Mouse (Mus musculus) T-helper 1 cell (primary cell): Measurements from ENCODE around the gene Igdcc3.

ENCODE experiments used
- in situ Hi-C: fragments of 300-600 bp; cut with MboI, MseI; formaldehyde crosslinking; loops from one replicate; pipeline ENCODE4 v1.15.1; 2025; ENCODE audit warnings: high pct_unique_total_duplicates

The Igdcc3 gene

DNA sequence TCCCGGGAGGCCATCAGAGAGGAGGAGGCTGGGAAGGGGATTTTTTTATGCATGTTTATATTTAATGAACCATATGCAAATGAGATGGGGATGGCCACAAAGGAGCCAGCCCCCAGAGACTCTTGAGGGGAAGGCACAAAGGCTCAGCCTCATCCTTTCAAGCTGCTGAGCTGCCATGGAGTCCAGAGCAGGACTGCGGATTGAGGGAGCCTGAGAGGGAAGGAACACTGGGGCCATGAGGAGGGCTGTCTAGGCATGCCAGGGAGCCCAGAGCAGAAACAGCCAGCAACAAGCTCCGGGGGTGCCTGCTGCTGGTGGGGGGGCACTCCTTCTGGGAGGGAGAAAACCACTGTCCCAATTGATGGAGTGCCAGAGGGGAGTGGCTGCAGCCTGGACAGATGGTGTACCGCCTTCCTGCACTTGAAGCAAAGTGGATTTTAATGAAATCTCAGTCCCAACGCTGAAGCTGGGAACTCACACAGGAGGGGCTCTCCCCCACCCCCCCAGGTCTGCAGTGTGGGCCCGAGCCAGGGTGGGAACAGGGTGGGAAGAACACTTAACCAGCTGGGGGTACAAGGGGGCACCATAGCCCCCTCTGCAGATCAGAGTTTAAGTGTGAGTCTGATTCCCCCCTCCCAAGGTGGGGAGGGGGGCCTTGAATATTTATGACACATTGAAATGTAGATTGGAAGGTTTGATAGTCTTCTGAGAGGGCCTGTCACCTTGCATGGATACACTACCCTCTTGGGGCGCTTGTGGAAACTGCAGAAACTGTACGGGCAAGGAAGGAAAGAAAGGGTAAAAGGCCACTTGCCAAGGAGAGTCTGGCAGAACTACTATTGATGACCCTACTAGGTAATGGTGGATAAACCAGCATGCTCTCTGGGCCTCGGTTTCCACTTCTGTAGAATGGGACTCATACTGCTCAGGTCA, 35.2 kb downstream of the Igdcc3 start:
- in situ Hi-C loops: loop anchor here (5.0 kb wide), 1 partner anchor 44 kb away; no protein-coding TSS in a partner anchor

DNA sequence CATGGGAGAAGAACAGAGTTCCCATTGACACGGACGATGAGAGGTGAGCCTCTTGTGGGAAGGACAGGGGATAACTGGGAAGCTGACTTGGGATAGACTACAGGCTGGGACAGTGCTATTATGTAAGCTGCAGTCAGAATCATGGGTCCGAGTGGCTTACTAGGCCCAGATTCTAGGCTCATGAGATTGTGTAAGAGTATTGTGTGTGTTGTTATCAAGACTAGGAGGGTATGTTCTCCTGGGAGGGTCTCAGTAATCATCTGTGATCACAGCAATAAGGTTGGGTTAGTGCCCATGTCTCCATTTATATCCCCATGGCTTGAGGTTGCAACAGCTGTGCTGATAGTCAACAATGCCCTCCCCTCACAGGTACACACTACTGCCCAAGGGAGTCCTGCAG, 36.5 kb downstream of the Igdcc3 start:
- in situ Hi-C loops: loop anchor here (5.0 kb wide), 1 partner anchor 45 kb away; no protein-coding TSS in a partner anchor

DNA sequence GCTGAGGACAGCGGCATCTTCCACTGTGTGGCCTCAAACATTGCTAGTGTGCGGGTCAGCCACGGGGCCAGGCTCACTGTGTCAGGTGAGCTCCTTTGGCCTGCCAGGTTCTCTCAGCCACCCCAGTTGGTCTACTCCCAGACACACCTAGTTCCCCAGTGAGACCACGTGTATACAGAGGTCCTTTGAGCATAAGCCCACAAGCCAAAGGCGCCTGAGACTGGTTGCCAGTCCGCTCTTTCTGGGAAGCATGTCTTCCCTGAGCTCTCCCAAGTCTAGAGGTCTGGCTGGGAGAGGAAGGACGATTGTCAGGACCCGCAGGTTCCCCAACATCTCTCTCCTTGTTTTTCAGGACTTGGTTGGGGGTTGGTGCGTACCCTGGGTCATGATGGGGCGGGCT, 36.9 kb downstream of the Igdcc3 start:
- in situ Hi-C loops: loop anchor here (5.0 kb wide), 1 partner anchor 46 kb away; no protein-coding TSS in a partner anchor

DNA sequence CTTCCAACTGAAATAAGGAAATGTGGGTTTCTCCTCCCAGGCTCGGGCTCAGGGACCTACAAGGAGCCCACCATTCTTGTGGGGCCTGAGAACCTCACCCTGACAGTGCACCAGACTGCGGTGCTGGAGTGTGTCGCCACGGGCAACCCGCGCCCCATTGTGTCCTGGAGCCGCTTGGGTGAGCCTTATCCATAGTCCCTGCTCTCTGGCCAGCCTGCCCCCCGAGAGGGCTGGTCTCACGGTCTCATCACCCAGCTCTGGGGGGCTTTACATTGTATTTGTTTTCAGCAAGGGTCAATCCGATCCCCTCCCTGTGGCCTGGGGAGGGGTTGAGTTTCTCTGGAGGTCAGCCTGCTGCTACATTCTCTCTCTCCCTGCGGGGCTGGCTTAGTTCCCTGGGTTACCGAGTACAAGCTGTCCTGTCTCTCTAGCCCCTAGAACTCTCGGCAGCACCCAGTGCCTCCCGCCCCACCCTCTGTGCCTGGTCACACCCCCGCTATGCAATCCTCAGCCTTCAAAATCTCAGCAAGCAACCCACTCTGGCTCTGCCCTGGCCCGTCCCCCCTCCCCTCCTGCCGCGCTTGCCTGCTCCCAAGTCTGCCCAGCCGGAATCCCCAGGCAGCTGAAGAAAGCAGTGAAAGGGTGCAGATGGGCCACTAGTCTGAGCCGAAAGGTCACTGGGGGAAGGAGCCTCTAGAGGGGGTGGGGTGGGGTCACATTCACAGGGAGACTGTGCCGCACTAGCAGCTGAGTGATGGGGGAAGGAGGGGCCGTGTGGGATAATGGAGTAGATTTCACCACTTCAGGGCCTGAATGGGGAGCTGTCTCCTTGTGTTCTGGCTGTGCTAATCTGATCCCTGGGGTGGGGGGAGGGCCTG, 37.6 kb downstream of the Igdcc3 start:
- in situ Hi-C loops: loop anchor here (5.0 kb wide), 1 partner anchor 46 kb away; no protein-coding TSS in a partner anchor

DNA sequence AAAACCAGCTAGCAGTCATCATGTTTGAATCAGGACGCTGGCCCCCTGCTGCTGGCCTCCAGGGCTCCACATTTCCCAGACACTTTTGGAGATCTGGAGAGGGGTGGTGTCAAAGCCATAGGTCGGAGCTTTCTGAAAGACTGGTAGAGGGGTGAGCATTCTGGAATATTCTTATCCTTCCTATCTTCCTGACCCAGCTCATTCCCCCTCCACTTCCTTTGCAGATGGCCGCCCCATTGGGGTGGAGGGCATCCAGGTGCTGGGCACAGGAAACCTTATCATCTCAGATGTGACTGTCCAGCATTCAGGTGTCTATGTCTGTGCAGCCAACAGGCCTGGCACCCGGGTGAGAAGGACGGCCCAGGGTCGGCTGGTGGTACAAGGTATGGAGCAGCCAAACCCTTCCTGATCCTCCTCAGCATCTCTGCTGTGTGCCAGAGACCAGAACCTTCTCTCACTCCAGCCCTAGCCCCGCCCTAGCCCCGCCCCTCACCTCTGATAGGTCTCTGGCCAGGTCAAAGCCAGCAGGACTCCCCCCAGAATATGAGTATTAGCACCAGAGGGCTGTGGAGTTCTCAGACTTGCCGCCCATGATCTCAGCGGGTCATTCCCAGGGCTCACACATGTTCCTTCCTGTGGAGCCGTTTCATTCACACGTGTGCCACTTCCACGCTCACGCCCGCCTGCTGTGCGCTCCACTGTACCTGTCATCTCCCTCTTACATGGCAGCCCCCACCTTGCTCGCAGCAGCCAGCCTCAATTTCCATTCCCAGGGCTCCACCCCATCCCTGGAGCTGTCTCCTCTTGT, 39.0 kb downstream of the Igdcc3 start:
- in situ Hi-C loops: loop anchor here (5.0 kb wide), 1 partner anchor 48 kb away; no protein-coding TSS in a partner anchor

DNA sequence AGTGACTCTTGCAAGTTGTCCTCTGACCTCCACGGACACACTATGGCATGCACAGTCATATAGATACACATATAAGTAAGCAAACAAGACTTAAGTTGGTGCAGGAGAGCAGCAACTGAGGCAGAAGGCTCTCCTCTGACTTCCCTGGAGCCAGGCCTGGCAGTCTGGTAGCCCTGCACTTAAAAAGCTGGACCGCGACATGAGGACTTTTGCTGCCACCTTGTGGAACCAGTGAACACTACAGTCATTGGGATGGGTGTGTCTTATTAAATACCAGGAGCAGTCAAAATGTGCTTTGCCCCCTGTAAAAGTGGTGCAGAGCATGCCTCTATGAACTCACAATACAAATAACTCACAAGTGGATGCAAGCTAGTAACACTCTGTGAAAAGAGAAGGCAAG, 47.6 kb downstream of the Igdcc3 start:
- in situ Hi-C loops: no loop called here

DNA sequence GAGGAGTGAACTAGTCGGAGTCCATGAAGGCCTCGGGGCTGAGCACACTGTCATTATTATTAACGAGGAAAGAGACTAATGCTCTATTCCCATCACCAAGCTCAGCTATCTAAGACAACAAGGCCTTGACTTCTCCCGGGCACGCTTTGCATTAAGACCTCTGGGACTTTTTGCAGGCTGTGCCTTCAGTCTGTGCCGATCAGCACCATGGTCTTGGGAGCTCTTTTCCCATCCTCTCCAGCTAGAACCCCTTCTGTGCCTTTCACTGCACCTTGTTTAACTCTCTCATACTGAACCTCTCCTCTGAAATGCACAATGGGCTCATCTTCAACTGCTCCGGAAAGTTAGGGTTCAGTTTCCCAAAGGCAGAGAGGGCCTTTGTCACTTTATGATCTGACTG, 49.3 kb downstream of the Igdcc3 start:
- in situ Hi-C loops: no loop called here

DNA sequence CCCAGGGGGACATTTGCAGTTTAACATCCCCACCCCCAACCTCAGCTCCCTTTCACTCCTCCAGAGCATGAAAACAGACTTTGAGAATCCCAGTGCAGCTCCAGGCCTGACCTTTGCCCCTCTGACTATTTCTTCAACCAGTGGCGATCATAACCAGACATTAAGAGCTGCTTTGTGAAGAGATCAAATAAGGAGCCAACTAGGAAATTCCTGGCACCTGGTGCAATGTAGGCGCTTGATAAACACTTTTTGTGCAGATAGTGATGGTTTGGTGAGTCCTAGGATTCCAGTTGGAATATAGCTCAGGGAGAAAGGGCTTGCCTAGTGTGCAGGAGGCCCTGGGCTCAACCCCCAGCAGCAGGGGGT, 50.4 kb downstream of the Igdcc3 start:
- in situ Hi-C loops: no loop called here

DNA sequence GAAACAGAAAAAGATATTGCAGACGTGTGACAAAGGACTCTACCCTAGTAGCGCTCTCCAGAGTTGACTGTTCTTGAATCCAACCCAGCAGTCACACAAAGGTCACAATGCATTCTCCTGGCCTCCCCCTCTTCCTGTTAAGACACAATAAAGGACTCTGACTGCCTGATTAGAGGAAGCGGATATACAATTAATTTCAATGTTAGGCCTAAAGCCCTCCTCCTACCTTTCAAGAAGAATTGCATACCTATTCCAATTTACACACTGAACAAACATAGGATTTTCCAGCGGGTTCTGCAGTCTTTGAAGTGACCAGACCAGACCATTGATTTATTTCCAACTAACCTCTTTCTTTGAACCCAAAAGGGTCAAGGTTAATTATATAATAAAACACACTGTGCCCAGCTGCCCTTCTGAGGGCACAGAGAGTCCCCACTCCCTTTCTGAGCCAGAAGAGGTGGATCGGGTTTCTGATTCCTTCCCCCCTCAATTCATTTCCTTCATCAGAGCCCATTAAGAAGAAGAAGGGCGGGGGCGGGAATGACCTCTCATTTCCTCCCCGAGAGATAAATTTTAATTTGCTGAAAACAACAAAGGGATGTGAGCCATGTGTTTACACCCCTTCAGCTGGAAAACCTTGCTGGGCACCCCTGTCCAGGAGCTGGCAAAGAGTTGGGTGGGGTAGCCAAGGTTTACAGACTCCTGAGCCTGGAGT, 50.9 kb downstream of the Igdcc3 start:
- in situ Hi-C loops: no loop called here

DNA sequence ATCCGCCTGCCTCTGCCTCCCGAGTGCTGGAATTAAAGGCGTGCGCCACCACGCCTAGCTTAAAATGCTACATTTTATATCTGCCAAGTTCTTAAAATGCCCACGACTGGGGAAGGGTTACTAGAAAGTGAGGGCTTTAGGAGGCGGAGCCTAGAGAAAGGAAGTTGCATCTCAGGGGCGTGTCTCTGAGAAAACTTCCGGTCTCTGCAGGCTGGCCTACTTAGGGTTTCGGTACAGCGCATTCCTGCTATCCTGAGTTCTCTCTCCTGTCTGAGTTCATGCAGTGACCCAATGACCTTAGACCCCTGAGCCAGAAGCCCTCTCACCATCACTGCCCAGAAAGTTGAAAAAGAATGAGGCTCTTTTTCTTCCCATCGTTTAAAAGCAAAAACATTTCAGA, 52.2 kb downstream of the Igdcc3 start:
- in situ Hi-C loops: no loop called here

DNA sequence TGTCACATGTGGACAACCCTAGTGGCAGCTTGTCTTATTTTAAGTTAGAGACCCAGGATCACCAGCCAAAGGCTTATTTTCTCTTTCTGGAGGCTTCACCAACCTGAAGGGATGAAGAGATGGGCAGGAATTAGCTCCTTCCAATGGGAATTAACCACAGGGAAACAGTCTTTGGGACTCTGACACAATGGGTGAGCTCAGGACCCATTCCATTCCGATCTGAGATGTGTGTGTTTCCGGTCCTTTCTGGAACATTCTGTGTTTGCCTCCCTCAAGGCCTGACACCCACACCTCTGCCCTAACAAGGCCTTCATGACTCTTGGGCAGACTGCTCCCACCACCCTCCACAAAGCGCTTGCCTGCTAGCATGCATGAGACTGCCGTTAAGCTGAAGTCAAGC, 54.1 kb downstream of the Igdcc3 start, which contains the start of gene Parp16:
Gene Parp16 (plus strand): TSS at position 301 of the 400 bp plus-strand sequence.
- in situ Hi-C loops: no loop called here

DNA sequence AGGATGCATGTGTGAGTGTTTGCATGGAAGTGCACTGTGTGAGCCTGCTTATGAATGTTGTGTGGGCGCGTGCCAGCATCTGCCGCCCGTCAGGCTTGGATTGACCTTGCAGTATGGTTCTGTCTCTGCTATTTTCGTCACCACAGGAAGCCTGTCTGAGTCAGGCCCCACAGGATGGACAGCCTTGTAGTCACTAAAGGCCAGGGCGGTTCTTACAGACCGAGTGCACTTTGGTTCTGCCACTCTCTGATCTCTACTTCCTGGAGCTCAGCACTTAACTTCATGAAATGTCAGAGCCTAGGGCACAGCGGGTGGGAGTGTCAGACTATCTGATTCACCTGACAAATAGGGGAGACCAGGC, 54.6 kb downstream of the Igdcc3 start:
- in situ Hi-C loops: no loop called here

DNA sequence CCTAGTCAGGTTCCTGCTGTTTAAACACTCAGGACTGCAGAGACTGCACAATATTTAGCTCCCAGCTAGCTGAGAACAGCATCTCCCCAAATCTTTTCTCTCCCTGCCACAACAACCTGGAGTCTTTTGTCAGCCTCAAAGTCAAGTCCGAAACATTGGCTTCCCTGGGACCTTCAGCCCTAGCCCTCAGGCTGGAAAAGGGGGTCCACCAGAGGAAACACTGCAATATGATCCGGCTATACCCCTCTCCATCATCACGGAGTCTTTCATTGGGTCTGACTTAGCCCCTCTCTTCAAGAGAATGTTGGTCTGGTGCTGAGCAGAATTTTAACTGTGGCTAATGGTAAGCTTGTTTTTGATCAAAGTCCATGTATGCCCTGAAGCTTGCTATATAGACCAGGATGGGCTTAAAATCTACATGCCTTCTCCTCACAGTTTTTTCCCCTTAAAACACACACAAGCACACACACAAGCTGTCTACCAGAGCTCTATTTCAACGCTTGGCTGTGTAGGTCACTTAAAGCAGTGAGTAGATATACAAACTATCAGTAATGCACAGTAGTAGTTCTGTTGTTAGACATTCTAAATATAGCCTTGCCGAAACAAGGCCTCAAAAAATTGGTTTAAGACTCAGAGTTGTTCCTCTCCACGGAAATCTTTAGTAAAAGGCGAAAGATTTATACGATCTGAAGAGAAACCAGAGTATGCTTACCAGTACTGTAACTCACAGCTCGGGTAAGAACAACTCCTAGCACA, 55.2 kb downstream of the Igdcc3 start:
- in situ Hi-C loops: no loop called here

DNA sequence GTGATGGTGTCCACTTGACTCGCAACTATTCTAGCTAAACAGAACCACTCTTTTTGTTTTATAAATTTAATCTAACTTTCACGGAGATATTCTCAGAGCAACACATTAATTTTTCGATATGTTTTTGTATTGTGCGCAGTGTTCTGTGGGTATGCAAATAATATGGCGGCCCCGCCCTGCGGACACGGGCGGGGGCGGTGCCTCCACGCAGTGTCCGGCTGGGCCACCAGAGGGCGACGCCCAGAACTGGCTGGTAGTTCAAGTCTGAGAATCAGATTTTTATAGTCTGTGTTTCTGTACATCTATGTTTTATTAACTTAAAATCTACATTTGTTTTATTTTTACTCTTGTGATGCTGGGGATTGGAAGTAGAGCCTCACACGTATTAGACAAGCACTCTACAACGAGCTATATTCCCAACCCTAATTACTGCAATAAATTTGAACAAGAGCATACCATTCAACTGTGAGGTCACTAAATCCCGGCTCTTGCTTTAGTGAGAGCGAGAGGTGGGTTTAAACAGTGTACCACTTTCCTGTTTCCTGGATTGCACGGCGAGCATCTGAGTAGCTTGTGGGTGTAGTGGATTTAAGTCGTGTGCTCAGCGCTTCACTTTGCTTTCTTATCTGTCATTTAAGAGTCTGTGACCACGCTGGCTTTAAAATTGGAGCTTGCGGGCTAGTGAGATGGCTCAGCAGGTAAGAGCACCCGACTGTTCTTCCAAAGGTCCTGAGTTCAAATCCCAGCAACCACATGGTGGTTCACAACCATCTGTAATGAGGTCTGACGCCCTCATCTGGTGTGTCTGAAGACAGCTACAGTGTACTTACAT, 56.0 kb downstream of the Igdcc3 start:
- in situ Hi-C loops: no loop called here

DNA sequence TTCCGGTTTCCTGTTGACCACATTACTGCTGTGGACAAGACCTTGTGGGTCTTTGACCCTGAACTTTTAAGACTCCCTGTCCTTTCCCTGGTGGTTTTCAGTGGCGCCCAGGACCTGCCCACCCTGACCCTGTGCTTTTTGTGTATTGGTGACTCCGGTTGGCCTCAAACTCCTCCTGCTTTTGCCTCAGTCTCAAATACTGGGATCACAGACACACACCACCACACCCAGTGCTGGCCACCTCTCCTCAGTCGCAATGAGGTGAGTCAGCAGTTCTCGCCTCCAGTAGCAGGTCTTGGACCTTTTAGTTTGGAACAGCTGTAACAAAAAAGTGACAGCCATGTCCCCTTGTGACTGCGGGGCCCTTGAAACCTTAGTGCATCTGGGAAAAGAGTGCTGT, 56.8 kb downstream of the Igdcc3 start:
- in situ Hi-C loops: no loop called here

DNA sequence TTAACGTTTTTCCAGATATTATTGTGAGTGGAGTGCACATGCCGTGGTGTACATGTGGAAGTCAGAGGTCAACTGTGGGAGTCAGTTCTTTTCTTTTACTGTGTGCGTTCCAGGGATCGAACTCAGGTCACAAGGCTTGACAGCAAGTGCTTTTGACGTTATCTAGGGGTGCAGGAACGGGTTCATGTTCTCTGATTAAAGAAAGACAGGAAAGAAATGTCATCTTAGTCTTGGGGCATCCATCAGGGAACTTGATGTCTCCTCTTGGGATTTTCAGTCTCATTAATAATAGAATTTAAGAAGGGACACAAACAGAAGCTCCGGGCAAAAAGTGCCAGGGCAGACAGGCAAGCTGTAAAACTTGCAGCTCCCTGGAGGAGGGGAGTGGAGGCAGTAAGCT, 58.7 kb downstream of the Igdcc3 start:
- in situ Hi-C loops: no loop called here

DNA sequence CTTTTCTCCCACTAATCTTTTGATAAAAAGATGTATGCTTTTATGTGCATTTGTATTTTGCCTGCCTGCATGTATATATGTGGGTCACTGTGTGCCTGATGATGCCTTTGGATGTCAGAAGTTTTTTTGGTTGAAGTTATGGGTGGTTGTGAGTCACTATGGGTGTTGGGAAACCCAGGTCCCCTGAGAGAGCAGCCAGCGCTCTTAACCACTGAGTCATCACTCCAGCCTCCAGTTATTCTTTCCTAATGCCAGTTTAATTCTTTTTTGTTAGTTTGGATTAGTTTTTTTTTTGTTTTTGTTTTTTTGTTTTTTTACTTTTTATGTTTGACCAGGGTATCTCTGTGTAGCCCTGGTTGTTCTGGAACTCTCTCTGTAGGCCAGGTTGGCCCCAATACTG, 59.6 kb downstream of the Igdcc3 start:
- in situ Hi-C loops: no loop called here

DNA sequence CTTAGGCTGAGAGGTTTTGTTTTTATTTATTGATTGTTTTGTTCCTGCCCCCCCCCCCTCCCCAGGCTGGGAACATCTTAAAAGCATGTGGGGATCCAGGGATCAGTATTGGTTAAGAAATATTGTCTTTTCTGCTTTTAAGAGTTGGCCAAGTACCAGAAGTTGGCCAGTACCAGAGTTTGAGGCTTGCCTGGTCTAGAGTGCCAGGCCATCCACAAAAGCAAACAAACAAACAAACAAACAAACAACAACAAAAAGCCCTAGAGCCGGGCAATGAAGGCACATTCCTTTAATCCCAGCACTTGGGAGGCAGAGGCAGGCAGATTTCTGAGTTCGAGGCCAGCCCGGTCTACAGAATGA, 60.0 kb downstream of the Igdcc3 start:
- in situ Hi-C loops: no loop called here
